Mouse (Mus musculus) liver, embryonic 14.5 days (tissue): ENCODE measurements around the gene Gm37240. TPM values are rescaled to one million over a fixed set of nuclear protein-coding genes. Genes with fewer than 3 reads are reported as not detected.
A peak's percentile ranks its signal among the peaks of the same experiment; 100 is the strongest.

Source experiments
- ATAC-seq: fragments of 200-750 bp; cut with Nextera tagmentation; 2 replicates; pipeline ENCODE4 v1.8.0; 2017; ENCODE audit warnings: moderate number of reproducible peaks, mild to moderate bottlenecking, moderate library complexity; ENCODE audit not compliant: insufficient read depth
- DNase-seq, 3 experiments: peaks; one replicate each; pipeline ENCODE4 v3.0.0-alpha.2; 2012 to 2013; ENCODE audit warnings: low read depth in 3 of 3, low spot score in 3 of 3
- H3K27ac ChIP-seq: fragments of 300-500 bp; sonication (generic); 2 replicates; pipeline ENCODE4 v1.5.1; 2014; ENCODE audit warnings: moderate library complexity, mild to moderate bottlenecking, control low read depth, inconsistent platforms
- H3K27me3 ChIP-seq: fragments of 300-500 bp; sonication (generic); 2 replicates; pipeline ENCODE4 v1.6.1; 2014; ENCODE audit warnings: mild to moderate bottlenecking, low read length, moderate library complexity; ENCODE audit not compliant: control insufficient read depth, insufficient read depth
- H3K36me3 ChIP-seq: fragments of 300-500 bp; sonication (generic); replicated peaks from 2 replicates; pipeline ENCODE4 v1.6.1; 2014; ENCODE audit warnings: low read depth; ENCODE audit not compliant: control insufficient read depth, insufficient read depth
- H3K4me1 ChIP-seq, 2 experiments: fragments of 200-500 bp in 1 of 2; fragments of 300-500 bp in 1 of 2; sonication (generic) in 1 of 2; replicated peaks; 2 replicates each; pipeline ENCODE4 v1.6.1; 2012 to 2014; ENCODE audit warnings: antibody characterized with exemption in 1 of 2, inconsistent platforms in 1 of 2, low read length in 1 of 2; ENCODE audit not compliant: control insufficient read depth in 2 of 2, insufficient read depth in 2 of 2
- H3K4me2 ChIP-seq: fragments of 300-500 bp; sonication (generic); 2 replicates; pipeline ENCODE4 v1.6.1; 2014; ENCODE audit warnings: low read depth, mild to moderate bottlenecking, control low read depth, moderate library complexity
- H3K4me3 ChIP-seq, 2 experiments: fragments of 200-500 bp in 1 of 2; fragments of 300-500 bp in 1 of 2; sonication (generic) in 1 of 2; 2 replicates each; pipeline ENCODE4 v1.5.1; 2012 to 2014; ENCODE audit warnings: low read depth in 2 of 2, low read length in 2 of 2, mild to moderate bottlenecking in 2 of 2, control low read depth in 1 of 2, inconsistent platforms in 1 of 2, moderate library complexity in 1 of 2; ENCODE audit not compliant: insufficient read depth in 1 of 2
- H3K9ac ChIP-seq: fragments of 300-500 bp; sonication (generic); replicated peaks from 2 replicates; pipeline ENCODE4 v1.6.1; 2014; ENCODE audit warnings: mild to moderate bottlenecking, control low read depth, moderate library complexity
- H3K9me3 ChIP-seq: fragments of 300-500 bp; sonication (generic); 2 replicates; pipeline ENCODE4 v1.6.1; 2016; ENCODE audit warnings: low read length, mixed read lengths; ENCODE audit not compliant: control insufficient read depth
- CTCF ChIP-seq: IDR thresholded peaks from 2 replicates; pipeline ENCODE4 v1.5.1; 2016; ENCODE audit warnings: antibody characterized with exemption, low read depth, control low read depth
- EP300 ChIP-seq: IDR thresholded peaks from 2 replicates; pipeline ENCODE4 v1.6.1; 2016; ENCODE audit warnings: antibody characterized with exemption, low read depth
- WGBS: fragments of 180-500 bp; shearing (Covaris S2); extraction: QIAGEN DNeasy Blood & Tissue Kit; methylation state at CpG from one replicate; pipeline ENCODE4 v1.1.7; 2014; ENCODE audit not compliant: insufficient replicate concordance; 5-methylcytosine and 5-hydroxymethylcytosine counted together
- polyA plus RNA-seq, 2 experiments: library from polyadenylated mRNA; depleted of rRNA in 1 of 2; stranded (reverse) in 1 of 2; unstranded in 1 of 2; fragments of >200 nt; fragmentation: Nextera tagmentation in 1 of 2; extraction: Ambion mirVana in 1 of 2; gene quantifications; 2 replicates each; pipeline versions ENCODE4 v1.2.1 to v1.2.3; 2012 to 2014

Gene Gm37240
- polyA plus RNA-seq, 2 experiments, result 0.03 to 0.30 TPM

DNA sequence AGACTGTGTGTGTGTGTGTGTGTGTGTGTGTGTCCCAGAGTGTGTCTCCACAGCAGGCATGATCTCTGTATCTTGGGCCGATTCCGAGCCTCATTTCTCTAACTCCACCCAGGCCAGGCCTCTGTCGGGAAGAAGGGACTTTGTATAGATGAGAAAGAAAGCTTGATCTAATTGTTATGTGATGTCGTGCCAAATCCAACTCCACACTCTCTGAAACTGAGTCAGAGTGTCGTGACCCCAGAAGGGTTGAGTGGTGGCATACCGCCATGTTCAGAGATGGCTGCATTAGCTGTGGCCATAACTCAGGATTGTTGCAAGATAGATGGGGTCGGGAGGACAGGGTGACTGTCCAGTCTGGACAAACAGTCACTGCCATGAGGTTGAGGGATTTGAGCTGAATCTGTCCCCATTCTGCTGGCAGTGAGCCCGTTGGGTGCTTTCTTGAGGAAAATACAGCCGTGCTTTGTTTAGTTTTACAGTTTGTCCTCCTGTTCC is 1191.4 kb downstream of the Gm37240 start:
- no peak for DNase-seq
- ATAC-seq, result no peak
- Histone ChIP-seq H3K9ac (no peak overlapping the region), H3K27ac (no peak overlapping the region), H3K9me3 (no peaks in the 10 kb centered on the region), H3K36me3 (no peaks in the 10 kb centered on the region), H3K4me1 (peaks cover 2 to 8% of the 10 kb centered on the region in 2 experiments; a peak in 3 of 4 replicates), H3K4me2 (no peak overlapping the region), H3K27me3 (no peaks in the 10 kb centered on the region), H3K4me3 (no peak overlapping the region)
- 73% methylated on average over 9 of the region's 9 CpGs for WGBS
- TF ChIP-seq CTCF, result no peak
- TF ChIP-seq EP300, result no peak

DNA sequence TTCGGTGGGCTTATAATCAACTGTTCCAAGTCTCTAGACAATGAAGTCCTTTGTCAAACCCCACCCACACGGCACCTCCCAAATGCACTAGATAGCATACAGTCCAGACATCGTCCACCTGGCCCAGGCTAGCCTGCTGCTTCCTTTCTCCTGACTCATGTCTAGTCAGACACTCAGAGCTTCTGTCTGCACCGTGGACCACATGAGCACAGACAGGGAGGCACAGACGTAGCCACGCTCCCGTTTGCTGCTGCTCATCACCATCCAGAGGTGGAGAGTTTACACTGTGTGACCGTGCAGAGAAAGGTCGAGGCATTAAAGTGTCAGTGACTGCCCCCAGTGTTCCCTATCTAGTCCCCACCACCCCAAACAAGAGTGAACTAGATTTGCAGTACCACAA is 1191.9 kb downstream of the Gm37240 start:
- H3K36me3 ChIP-seq, result no peaks in the 10 kb centered on the region
- H3K9ac ChIP-seq, result no peak overlapping the region
- 58% methylated on average over 9 of the region's 9 CpGs for WGBS
- no peak for TF ChIP-seq EP300
- no peak for TF ChIP-seq CTCF
- H3K27ac ChIP-seq, result no peak overlapping the region
- no peaks in the 10 kb centered on the region for H3K27me3 ChIP-seq
- no peak overlapping the region for H3K4me2 ChIP-seq
- no peak for ATAC-seq
- H3K9me3 ChIP-seq, result no peaks in the 10 kb centered on the region
- no peak for DNase-seq
- peaks cover 2 to 5% of the 10 kb centered on the region in 2 experiments; a peak in 3 of 4 replicates for H3K4me1 ChIP-seq
- H3K4me3 ChIP-seq, result no peak overlapping the region

DNA sequence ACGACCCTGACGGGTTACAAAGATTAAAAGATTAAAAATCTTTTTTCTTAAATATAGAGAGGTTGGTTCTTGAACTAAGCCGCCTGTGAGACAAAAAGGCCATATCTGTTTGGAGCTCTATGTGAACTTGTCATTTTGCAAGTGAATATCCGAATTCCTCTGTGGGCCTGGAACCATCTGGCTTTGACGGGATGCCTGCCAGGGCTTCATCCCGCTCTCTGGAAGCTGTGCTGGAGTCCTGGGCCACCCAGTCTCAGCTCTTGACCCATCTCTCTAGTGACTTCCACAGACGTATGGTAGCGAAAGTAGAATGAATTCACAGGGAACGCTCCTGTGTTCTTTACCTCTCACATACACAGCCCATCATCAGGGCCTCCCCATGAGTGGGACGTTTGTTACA is 1193.4 kb downstream of the Gm37240 start:
- no peak for ATAC-seq
- no peaks in the 10 kb centered on the region for H3K9me3 ChIP-seq
- H3K27me3 ChIP-seq, result no peaks in the 10 kb centered on the region
- no peak for TF ChIP-seq EP300
- 64% methylated on average over 10 of the region's 10 CpGs for WGBS
- DNase-seq, result no peak
- H3K36me3 ChIP-seq, result no peaks in the 10 kb centered on the region
- H3K4me1 ChIP-seq, result no peaks in the 10 kb centered on the region
- H3K27ac ChIP-seq, result no peak overlapping the region
- no peak overlapping the region for H3K4me2 ChIP-seq
- H3K4me3 ChIP-seq, result no peak overlapping the region
- no peak overlapping the region for H3K9ac ChIP-seq

DNA sequence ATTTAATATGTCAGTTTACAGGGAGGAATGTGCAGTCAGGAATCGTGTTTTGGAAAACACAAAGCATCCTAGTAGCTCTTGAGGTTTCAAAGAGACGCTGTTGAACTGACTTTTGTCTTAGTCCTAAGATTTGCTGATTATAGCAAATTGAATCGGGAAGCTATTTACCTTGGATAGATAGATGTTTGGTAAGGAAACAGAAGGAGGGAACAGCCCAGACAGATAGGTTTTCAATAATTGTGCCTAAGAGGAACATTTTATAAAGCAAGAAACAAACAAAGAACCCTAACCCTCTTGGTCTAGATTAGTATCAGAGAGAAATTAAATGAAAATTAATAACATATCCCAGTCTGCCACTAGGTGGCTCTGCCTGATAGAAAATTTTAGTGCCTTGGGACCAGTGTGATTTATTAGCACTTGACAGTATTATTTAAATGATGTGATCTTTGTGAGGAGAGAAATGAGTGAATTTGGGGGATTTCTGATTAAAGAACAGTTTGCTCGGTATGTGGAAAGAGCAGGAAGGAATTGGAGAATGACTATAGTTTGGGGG is 1194.6 kb downstream of the Gm37240 start:
- no peak overlapping the region for H3K4me3 ChIP-seq
- no peak for ATAC-seq
- H3K9me3 ChIP-seq, result no peaks in the 10 kb centered on the region
- no peaks in the 10 kb centered on the region for H3K36me3 ChIP-seq
- no peak overlapping the region for H3K4me2 ChIP-seq
- H3K9ac ChIP-seq, result no peak overlapping the region
- TF ChIP-seq CTCF (peak; percentile 61), EP300 (no peak)
- no peak for DNase-seq
- no peaks in the 10 kb centered on the region for H3K27me3 ChIP-seq
- WGBS, result 44% methylated on average over 4 of the region's 4 CpGs
- no peaks in the 10 kb centered on the region for H3K4me1 ChIP-seq
- H3K27ac ChIP-seq, result no peak overlapping the region

DNA sequence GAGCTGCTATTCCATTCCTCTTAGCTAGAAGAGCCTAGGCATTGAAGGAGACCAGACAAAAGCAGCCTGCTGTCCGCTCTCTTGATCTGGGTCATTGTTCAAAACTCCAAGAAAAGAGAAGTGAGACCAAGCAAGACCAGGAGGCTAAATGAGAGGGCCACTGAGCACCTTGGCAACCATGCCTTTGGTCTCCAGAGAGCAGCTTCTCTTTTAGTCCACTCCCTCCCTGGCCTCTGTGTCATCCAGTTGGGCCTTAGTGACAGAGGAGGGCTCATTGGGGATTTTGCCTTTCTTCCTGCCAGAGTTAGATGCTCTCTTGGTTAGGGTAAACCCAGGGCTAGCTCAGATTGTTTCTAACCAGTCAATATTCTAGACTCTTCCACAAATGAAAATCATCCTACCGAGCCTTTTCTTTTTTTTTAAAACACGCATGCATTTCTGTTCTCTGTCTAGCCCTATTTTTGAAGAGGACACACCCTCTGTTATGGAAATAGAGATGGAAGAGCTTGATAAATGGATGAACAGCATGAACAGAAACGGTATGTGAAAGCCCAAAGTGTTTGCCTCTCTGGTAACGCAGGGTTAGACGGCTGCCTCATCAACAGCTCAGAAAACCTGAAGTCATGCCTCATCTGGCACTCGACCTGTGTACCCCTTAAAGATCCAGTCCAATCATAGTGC is 1197.1 kb downstream of the Gm37240 start:
- 60% methylated on average over 7 of the region's 7 CpGs for WGBS
- no peak for DNase-seq
- no peak overlapping the region for H3K27ac ChIP-seq
- H3K4me3 ChIP-seq, result no peak overlapping the region
- no peaks in the 10 kb centered on the region for H3K9me3 ChIP-seq
- no peak overlapping the region for H3K9ac ChIP-seq
- H3K4me1 ChIP-seq, result 0 out of 4 replicates have a peak, but pooled peaks cover 0 to 2% of the 10 kb centered on the region in 2 experiments
- H3K4me2 ChIP-seq, result no peak overlapping the region
- no peak for ATAC-seq
- no peaks in the 10 kb centered on the region for H3K36me3 ChIP-seq
- H3K27me3 ChIP-seq, result no peaks in the 10 kb centered on the region
- TF ChIP-seq CTCF, result no peak
- no peak for TF ChIP-seq EP300
